Mouse (Mus musculus): ENCODE results near the gene Cxcl16.

The Cxcl16 gene

DNA sequence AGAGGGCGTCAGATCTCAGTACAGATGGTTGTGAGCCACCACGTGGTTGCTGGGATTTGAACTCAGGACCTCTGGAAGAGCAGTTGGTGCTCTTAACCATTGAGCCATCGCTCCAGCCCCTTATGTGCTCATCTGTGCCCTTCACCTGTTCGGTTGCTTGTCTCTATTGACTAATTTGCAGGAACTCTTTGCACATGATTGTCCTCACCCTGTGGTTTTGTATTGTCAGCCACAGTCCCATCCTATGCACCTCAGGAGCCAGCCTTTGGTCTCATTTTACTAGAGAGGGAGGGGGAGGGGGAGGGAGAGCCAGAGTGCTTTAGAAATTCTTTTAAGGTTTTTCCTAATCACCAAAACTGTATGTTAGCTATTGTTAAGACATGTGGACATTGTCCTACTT, 41.6 kb downstream of the Cxcl16 start:
- in situ Hi-C loops (cut with MboI, MseI) = loop anchor here (5.0 kb wide), 1 partner anchor 199 kb away; the partner anchor contains the start of genes 4930544D05Rik and Chrne

GRCm38 (mm10) chr11:70413961-70414360, 45.8 kb downstream of the Cxcl16 start:
- in situ Hi-C loops (cut with MboI, MseI) = loop anchor here (5.0 kb wide), 1 partner anchor 93 kb away; the partner anchor contains the start of gene Tm4sf5

GRCm38 (mm10) chr11:70412591-70412990, 47.2 kb downstream of the Cxcl16 start:
- in situ Hi-C loops (cut with MboI, MseI) = loop anchor here (5.0 kb wide), 1 partner anchor 95 kb away; the partner anchor contains the start of gene Tm4sf5

DNA sequence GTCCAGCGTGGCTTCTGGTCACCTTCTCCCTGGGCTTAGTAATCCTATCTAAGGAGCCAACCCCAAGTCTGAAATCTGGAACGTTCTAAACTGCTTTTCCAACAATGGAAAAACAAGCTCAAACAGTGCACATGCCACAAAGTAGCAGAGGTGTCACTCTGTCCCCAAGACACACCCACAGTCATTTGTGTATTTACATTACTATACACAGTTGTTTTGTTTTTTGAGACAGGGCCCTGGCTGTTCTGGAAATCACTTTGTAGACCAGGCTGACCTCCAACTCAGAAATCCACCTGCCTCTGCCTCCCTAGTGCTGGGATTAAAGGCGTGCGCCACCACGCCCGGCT, 49.5 kb downstream of the Cxcl16 start:
- in situ Hi-C loops (cut with MboI, MseI) = loop anchor here (5.0 kb wide), 1 partner anchor 97 kb away; the partner anchor contains the start of gene Tm4sf5

GRCm38 (mm10) chr11:70409594-70410296, 50.0 kb downstream of the Cxcl16 start, which contains the start of gene Pelp1:
Gene Pelp1 (minus strand): TSS chr11:70410031.
- in situ Hi-C loops (cut with MboI, MseI) = loop anchor here (5.0 kb wide), 1 partner anchor 98 kb away; the partner anchor contains the start of gene Tm4sf5

Measured in T-helper 1 cell (primary cell).